Mouse (Mus musculus) lung, postnatal 0 days (tissue): ENCODE measurements at regions not wholly inside any gene's neighbourhood (a gene's known extent, or its start where the extent isn't known, plus 50 kb on each side); places are given as distances from the start of the nearest gene placed in this dataset.

Experiments used
- CTCF ChIP-seq: IDR thresholded peaks from 2 replicates; pipeline ENCODE4 v1.5.1; 2016; ENCODE audit warnings: antibody characterized with exemption, mild to moderate bottlenecking
- EP300 ChIP-seq: IDR thresholded peaks from 2 replicates; pipeline ENCODE4 v1.6.1; 2016; ENCODE audit warnings: antibody characterized with exemption, mild to moderate bottlenecking, control low read depth

DNA sequence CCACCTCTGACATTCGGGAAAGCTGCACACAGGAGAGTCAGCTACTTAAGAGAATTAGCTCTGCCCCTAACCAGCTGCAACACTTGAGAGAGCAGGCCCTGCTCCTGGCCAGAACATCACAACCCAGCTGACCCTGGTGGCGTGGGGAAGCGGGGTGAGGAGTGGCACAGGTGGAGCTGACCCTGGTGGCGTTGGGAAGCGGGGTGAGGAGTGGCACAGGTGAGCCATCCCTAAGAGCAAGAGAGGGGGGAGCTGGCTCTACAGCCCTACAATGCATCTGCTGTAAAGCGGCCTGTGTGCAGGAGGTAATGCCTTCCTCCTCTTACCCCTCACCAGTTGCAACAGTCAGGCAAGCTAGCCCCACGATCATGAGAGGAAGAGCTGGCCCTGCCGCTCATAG, 293.5 kb upstream of the N6amt1 start:
- no peak for TF ChIP-seq CTCF
- no peak for TF ChIP-seq EP300
